Mouse (Mus musculus): ENCODE measurements around the gene Sox13.

Gene Sox13

GRCm38 (mm10) chr1:133379986-133380320 lies 44.2 kb downstream of the Sox13 start:
- in situ Hi-C loops (cut with MboI; ENCODE audit: low pct_unique_long_range_greater_than_20kb in 1 of 2, low sequenced_read_pairs in 2 of 2, unreplicated experiment in 1 of 2): loop anchor here (5.0 to 10.0 kb wide), 2 partner anchors 222 to 225 kb away; no protein-coding TSS in a partner anchor

GRCm38 (mm10) chr1:133379254-133379985 lies 44.8 kb downstream of the Sox13 start:
- in situ Hi-C loops (cut with MboI; ENCODE audit: low pct_unique_long_range_greater_than_20kb in 1 of 2, low sequenced_read_pairs in 2 of 2, unreplicated experiment in 1 of 2): no loop called here

DNA sequence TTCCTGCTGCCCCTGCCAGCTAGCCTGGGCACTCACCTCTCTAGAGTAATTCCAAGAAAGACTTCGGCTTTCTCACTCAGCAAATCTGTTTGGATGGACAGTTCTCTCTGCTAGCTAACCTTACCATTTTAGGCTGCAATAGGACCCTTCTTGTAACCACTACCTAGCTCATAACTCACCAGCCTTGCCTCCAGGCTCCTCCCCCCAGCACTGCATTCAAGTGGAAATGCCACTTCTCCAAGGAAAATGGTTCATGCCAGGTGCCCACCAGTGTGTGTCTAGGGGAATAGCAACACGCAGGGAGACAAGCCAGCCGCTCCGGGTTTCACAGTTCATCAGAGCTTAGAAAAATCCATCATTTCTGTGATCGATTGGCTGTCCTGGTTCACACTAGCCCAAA lies 46.6 kb downstream of the Sox13 start:
- in situ Hi-C loops (cut with MboI; ENCODE audit: low pct_unique_long_range_greater_than_20kb in 1 of 2, low sequenced_read_pairs in 2 of 2, unreplicated experiment in 1 of 2): no loop called here

DNA sequence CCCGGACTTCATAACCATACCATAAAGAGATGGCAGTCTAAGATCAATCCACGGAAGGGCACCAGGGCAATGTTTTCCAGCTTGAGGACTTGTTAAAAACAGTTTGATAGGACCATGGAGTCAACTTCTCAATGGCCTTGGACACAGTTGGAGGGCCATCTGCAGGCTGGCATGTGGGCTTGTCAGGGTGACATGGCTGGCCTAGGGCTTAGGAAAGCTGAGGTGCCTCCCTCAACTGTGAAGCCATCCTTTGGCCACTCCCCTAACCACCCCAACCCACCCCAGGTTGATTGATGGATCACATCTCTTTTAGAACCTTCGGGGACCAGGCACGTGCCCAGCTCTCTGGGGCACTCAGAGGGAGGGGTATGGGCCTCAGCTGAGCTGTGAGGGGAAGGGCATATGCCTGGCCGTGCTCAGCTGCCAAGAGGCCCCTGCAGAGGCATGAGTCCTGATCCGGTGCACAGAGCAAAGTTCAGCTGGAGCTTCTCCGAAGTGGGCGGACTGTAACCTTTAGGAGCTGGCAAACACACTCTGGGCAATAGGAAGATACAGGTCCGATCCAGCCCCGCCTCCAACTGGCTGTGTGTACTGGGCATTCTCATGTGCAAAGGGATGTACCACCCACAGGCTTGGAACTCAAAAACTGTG lies 48.4 kb downstream of the Sox13 start:
- in situ Hi-C loops (cut with MboI; ENCODE audit: low pct_unique_long_range_greater_than_20kb in 1 of 2, low sequenced_read_pairs in 2 of 2, unreplicated experiment in 1 of 2): no loop called here

DNA sequence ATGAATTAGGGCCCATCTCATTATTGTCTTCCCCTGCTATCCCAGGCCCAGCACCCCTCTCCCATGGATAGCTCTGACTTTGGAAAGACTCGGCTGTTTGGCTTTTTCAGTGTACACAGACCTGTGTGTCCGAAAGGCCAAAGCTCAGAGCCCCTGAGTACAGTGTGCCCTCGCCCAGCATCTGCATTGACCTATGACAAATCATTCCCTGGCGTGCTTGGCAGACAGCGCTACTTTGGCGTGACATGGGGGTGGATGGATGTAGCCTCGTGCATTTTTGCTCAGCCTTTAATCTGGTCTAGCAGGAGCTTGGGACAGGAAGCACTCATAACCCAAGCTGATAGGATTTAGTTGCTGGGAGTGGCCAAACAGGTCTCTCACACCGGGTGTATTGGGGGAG lies 52.1 kb downstream of the Sox13 start:
- in situ Hi-C loops (cut with MboI; ENCODE audit: low pct_unique_long_range_greater_than_20kb in 1 of 2, low sequenced_read_pairs in 2 of 2, unreplicated experiment in 1 of 2): no loop called here

- in situ Hi-C loops (cut with MboI; ENCODE audit: low pct_unique_long_range_greater_than_20kb in 1 of 2, low sequenced_read_pairs in 2 of 2, unreplicated experiment in 1 of 2): no loop called here
These were observed 52.7 kb downstream of the Sox13 start for GRCm38 (mm10) chr1:133371431-133371830.

DNA sequence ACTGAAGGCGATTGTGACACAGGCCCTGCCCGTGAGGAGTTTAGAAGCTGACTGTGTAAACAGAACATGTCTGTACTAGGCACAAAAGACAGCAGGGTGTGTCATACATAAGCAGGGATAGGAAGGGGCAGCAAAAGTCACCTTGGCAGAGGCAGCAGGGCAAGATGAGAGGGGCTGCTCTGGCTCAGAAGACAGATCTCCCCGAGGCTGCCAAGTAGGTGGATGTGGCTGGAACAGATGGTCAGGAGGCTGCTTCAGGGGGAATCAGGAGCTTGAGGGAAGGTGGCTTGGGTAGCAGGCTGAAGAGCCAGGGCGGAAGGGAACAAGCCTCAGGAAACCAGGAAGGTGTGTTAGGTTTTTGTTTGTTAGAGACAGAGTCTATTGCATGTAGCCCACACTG lies 53.8 kb downstream of the Sox13 start:
- in situ Hi-C loops (cut with MboI; ENCODE audit: low pct_unique_long_range_greater_than_20kb in 1 of 2, low sequenced_read_pairs in 2 of 2, unreplicated experiment in 1 of 2): no loop called here

DNA sequence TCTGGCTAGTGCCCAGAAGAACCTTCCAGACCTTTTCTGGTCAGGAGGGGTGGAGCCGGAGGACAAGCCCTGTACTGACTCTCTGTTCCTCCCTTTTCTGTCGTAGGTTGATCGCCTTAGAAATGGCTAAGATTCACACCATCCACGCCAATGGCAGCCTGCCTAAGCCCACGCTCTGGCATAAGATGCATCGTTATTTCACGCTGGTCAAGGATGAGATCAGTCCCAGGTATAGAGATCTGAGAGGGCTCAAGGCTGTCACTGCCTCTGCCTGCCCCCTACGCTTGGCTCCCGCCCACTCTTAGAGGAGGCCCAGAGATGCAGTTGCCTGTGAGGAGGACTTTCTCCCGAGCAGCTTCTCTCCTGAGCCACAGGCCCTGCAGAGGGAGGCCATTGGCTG lies 55.5 kb downstream of the Sox13 start:
- in situ Hi-C loops (cut with MboI; ENCODE audit: low pct_unique_long_range_greater_than_20kb in 1 of 2, low sequenced_read_pairs in 2 of 2, unreplicated experiment in 1 of 2): no loop called here

- in situ Hi-C loops (cut with MboI; ENCODE audit: low pct_unique_long_range_greater_than_20kb in 1 of 2, low sequenced_read_pairs in 2 of 2, unreplicated experiment in 1 of 2): no loop called here
These were observed 56.3 kb downstream of the Sox13 start for GRCm38 (mm10) chr1:133367606-133368488.

GRCm38 (mm10) chr1:133366951-133367605 lies 57.1 kb downstream of the Sox13 start:
- in situ Hi-C loops (cut with MboI; ENCODE audit: low pct_unique_long_range_greater_than_20kb in 1 of 2, low sequenced_read_pairs in 2 of 2, unreplicated experiment in 1 of 2): no loop called here

- in situ Hi-C loops (cut with MboI; ENCODE audit: low pct_unique_long_range_greater_than_20kb in 1 of 2, low sequenced_read_pairs in 2 of 2, unreplicated experiment in 1 of 2): no loop called here
These were observed 59.3 kb downstream of the Sox13 start for GRCm38 (mm10) chr1:133364890-133365289.

DNA sequence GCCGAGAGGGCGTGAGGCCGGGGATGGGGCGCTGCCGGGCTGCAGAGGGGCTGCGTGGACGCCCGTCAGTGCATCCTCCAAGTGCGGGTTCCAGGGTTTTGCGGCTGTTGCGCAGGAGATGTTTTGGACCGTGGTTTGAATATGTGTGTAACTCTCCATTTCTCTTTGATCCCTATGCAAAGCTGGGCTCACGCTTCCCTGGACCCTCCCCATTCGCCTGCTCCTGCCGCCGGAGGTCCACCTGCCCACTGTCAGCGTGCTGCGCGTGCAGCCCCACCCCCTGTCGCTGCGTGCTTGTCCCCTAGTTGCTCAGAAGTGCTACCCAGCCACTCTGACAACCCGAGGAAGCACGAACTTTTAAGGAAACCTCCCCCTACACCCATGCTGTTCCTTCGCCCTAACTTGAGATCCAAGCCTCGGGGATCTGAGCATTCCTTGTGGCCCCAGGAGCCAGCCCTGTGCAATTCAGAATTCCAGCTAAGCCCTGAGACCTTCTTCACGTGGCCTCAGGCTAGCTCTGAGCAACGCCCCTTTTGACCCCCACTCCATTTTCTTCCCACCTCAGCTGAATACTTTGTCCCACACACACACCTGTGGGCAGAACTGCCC lies 60.1 kb downstream of the Sox13 start:
- in situ Hi-C loops (cut with MboI; ENCODE audit: low pct_unique_long_range_greater_than_20kb in 1 of 2, low sequenced_read_pairs in 2 of 2, unreplicated experiment in 1 of 2): no loop called here

DNA sequence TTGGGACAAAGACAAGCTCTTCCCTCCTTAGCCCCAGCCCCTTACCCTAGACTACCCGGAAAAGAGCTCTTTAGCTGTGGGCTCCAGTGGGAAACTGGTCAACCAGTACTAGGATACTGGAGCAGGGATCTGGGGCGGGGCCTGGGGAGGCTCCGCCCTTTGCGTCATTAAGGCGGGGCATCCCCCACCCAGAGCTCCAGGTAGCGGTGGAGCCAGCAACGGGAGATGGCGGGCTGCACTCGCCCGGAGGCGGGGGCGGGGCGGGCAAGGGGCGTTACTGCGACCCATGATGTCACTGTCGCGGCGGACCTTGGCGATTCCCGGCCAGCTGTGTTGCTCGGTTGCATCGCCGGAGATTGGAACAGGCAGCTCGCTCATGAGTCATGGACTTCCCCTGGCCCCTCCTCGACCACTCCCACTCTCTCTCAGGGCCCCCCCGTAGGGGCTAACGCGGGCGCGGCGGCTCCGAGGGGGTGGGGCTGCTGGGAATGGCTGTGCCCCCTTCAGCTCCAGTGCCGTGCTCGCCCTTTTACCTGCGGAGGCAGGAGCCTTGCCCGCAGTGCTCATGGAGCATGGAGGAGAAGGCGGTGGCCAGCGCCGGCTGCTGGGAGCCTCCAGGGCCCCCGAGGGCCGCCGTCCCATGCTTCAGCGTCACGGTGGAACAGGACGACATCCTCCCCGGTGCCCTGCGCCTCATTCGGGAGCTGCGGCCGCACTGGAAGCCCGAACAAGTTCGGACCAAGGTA lies 60.7 kb downstream of the Sox13 start, which contains the start of gene Etnk2:
Gene Etnk2, plus strand, starts transcription at position 297 of the 746 bp plus-strand sequence.
- in situ Hi-C loops (cut with MboI; ENCODE audit: low pct_unique_long_range_greater_than_20kb in 1 of 2, low sequenced_read_pairs in 2 of 2, unreplicated experiment in 1 of 2): no loop called here

DNA sequence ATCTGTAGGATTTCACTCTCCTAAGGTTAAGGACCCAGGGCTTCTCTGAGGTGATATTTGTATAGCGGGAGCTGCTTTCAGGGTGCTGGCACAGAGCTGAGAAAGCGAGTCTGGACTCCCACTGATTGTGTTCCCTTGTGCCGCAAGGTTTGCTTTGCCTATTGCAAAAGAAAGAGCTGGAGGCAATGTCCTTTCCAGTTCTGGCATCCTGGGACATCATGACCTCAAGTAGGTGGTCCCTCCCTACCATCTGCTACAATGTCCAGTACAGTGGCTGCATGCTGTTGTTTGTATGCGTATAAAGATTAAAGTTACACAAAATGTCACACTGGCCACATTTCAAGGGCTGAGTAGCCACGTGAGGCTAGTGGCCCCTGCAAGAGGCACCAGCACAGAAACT lies 62.1 kb downstream of the Sox13 start:
- in situ Hi-C loops (cut with MboI; ENCODE audit: low pct_unique_long_range_greater_than_20kb in 1 of 2, low sequenced_read_pairs in 2 of 2, unreplicated experiment in 1 of 2): no loop called here

- in situ Hi-C loops (cut with MboI; ENCODE audit: low pct_unique_long_range_greater_than_20kb in 1 of 2, low sequenced_read_pairs in 2 of 2, unreplicated experiment in 1 of 2): no loop called here
These were observed 63.2 kb downstream of the Sox13 start for GRCm38 (mm10) chr1:133361006-133361405.

DNA sequence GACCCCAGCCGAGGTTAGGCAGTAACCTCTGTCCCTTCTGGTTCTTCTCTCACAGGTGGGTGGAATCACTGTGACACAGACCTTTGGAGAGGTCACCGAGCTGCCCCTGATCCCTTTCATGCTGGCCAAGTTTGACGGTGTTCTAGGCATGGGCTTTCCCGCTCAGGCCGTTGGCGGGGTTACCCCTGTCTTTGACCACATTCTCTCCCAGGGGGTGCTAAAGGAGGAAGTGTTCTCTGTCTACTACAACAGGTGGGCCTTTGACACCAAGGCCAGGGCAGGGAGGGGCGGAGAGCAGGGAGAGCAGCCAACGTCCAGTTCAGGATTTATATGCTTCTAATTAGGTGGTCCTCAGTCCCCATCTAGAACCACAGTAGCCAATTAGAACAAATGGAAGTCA lies 67.8 kb downstream of the Sox13 start:
- in situ Hi-C loops (cut with MboI; ENCODE audit: low pct_unique_long_range_greater_than_20kb in 1 of 2, low sequenced_read_pairs in 2 of 2, unreplicated experiment in 1 of 2): loop anchor here (5.0 to 10.0 kb wide), 3 partner anchors 174 to 312 kb away; partner anchors contain the start of gene Pik3c2b (in 1 of the 2)

GRCm38 (mm10) chr1:133355912-133356311 lies 68.3 kb downstream of the Sox13 start:
- in situ Hi-C loops (cut with MboI; ENCODE audit: low pct_unique_long_range_greater_than_20kb in 1 of 2, low sequenced_read_pairs in 2 of 2, unreplicated experiment in 1 of 2): loop anchor here (5.0 to 10.0 kb wide), 3 partner anchors 174 to 311 kb away; partner anchors contain the start of gene Pik3c2b (in 1 of the 2)

All from mouse embryonic stem cell (cell line).